Mouse (Mus musculus) left cerebral cortex, postnatal 14 days (tissue): ENCODE data around the gene Zfp956. TPM values are rescaled to one million over a fixed set of nuclear protein-coding genes. Genes with fewer than 3 reads are reported as not detected.

Source experiments
- DNase-seq, 2 experiments: peaks; one replicate each; pipeline ENCODE4 v3.0.0; 2021 to 2022; ENCODE audit warnings: low spot score in 2 of 2, mixed read lengths in 1 of 2
- intact Hi-C: fragments of 180-260 bp; cut with DNase I; formaldehyde crosslinking; loops from one replicate; pipeline ENCODE4 v1.15.1; 2025
- long read RNA-seq, 2 experiments: library from polyadenylated mRNA; stranded (forward); transcript quantifications; one replicate each; pipeline ENCODE4 v2.0.0; 2021
- total RNA-seq, 2 experiments: library from RNA; stranded (reverse); gene quantifications; 2 replicates each; pipeline ENCODE4 v1.2.3; 2021

Zfp956 gene
- total RNA-seq = 10 to 100 TPM; 19.8 to 21.9 TPM
- long read RNA-seq, experiment 1, partial matches to known transcripts = 2 of 12 reads
- long read RNA-seq, experiment 1, other reads (novel, unspliced or antisense) = 5 of 12 reads
- long read RNA-seq, experiment 2, transcript Zfp956-201 (5 exons, 2,761 nt) = major isoform, 11 of 17 reads
- long read RNA-seq, experiment 2, partial matches to known transcripts = 5 of 17 reads
- long read RNA-seq, experiment 2, other reads (novel, unspliced or antisense) = 0 of 17 reads

GRCm38 (mm10) chr6:47953191-47953726, at the start of gene Zfp956:
Zfp956 (plus strand) TSS chr6:47953390.
- intact Hi-C loops = no loop called here
- peak; percentile 93 to 94 for DNase-seq

- no peak for DNase-seq
- intact Hi-C loops = no loop called here
Measured at GRCm38 (mm10) chr6:47903587-47903986, 49.6 kb upstream of the Zfp956 start.

DNA sequence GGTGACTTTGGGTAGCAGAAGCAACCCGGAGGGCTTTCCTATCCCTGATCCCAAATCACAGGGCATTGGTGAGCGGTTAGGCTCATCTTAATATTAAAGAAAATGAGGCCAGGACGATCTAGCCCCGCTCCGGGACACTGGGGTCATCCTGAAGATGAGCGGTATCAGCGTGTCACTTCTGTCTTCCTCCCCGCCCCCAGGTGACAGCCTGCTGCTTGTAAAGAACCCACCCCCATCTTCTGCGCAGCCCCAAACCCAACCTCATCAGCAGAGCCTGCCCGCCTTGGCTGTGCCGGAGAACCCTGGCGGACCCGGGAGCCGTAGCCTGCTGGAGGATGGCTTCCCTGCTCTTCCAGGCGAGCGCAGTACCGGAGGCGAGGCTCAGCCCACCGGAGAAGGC, 48.8 kb upstream of the Zfp956 start:
- intact Hi-C loops = no loop called here
- DNase-seq = no peak

GRCm38 (mm10) chr6:47904917-47905695, 48.1 kb upstream of the Zfp956 start:
- intact Hi-C loops = no loop called here
- no peak for DNase-seq

DNA sequence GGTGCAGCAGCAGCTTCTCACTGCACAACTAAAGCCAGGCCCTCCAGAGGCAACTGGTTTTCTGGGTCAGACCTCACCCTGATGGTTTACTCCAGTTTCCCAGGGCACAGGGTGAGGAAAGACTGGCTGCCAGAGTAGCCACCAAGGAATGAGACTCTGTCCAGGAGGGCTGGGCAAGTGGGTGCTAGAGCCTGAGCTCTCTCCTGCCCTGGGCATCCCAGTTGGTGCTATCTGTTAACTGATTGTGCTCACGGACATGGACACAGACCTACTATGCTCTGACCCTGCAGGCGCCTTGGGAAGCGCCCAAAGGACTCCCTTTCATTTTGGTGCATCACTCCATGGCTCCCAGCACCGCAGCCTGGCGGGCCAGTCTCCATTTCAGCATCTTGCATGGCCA, 46.9 kb upstream of the Zfp956 start:
- intact Hi-C loops = no loop called here
- DNase-seq = no peak

DNA sequence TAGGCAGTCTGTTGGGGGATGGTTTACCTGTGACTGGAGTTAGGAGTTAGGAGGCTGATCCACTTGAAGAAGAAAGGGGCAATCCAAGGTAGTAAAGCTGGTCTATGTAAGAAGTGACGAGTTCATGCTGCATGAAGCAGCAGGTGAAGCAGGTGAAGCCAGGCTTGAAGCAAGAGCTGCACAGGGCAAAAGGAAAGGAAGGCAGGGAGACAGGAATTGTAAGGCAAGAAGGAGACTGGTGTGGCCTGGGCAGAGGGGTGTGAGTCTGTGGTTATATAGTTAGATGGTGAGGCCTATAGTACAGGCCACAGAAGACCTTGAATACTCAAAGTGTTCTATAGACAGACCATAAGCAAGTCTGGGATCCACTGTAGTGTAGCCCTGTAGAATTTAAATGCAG, 44.2 kb upstream of the Zfp956 start:
- DNase-seq = no peak
- intact Hi-C loops = no loop called here

DNA sequence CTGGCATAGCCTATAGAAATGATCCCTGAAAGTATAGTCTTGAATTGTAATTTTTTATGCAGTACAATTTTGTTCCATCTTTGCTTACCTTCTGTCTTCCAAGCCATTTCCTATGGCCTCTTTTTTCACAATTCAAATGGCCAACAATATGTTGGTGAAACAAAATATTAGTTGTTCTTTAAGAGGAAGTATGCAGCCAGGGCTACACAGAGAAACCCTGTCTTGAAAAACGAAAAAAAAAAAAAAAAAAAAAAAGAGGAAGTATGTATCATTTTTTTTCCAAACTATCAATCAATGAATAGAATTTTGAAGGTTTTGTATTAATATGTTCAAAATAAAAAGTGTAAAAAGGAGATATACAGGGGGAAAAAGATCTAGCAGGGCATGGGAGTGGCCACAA, 41.5 kb upstream of the Zfp956 start:
- intact Hi-C loops = no loop called here
- no peak for DNase-seq

DNA sequence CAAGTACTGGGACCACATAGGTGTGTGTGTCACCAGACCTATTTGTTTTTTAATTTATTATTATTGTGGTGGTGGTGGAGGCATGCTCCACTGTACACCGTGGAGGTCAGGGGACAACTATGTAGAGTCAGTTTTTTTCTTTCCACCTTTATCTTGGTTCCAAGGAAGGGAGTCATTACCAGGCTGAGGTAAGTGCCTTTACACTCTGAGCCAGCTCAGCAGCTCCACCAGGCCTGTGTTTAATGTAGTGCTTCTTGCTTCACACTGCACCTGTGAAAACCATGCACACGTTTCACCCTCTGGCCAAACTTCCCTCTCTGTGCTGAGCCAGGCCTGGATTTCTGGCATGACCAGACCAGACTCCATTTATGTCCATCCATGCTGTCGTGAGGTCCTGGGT, 40.2 kb upstream of the Zfp956 start:
- DNase-seq = no peak
- intact Hi-C loops = no loop called here

GRCm38 (mm10) chr6:47917051-47917450, 36.1 kb upstream of the Zfp956 start:
- DNase-seq = no peak
- intact Hi-C loops = no loop called here

GRCm38 (mm10) chr6:47918768-47919274, 34.4 kb upstream of the Zfp956 start:
- intact Hi-C loops = no loop called here
- no peak for DNase-seq

GRCm38 (mm10) chr6:47919646-47920446, 33.3 kb upstream of the Zfp956 start:
- no peak for DNase-seq
- intact Hi-C loops = no loop called here

DNA sequence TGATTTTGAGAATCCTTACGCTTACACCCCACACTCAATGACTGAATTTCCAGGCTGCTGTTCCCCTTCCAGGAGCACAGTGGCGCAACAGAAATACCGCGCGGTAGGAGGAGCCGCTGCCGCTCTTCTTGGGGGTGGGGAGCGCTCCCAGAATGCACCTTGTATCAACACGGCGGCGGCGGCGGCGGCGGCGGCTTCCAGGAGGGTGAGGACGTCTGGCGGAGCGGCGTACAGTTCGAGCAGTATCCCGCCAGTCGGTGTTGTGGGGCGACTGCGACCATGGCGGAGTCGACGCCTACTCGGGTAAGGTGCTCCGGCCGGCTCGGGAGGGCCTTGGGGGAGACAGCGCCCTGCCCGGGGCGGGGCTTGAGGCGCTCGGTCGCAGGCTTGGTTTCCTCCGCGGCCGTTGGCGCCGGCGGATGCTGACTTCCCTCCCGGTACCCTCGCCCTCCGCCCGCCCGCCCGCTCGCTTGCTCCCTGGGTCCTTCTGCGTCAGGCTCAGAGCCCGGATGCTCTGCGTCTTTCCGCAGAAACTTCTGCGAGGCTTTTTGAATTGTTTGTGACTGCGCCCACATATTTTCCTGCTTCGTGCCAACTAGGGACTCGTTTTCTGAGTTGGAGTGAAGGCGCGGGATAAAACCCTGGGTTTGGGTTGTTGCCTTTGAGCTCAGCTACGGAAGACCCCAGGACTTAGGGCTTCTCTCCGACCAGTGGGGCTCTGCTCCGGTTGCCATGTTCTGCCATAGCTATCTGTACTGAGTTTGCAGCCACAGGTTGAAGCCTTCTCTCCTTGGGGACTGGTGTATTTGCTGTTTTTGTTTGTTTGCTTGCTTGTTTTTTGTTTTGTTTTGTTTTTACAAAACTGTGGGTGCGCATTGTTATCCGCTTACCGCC, 32.5 kb upstream of the Zfp956 start, which contains the start of gene Zfp212:
Zfp212 (plus strand) TSS at position 30 of the 894 bp plus-strand sequence.
- intact Hi-C loops = no loop called here
- DNase-seq = peak; percentile 89 to 94

DNA sequence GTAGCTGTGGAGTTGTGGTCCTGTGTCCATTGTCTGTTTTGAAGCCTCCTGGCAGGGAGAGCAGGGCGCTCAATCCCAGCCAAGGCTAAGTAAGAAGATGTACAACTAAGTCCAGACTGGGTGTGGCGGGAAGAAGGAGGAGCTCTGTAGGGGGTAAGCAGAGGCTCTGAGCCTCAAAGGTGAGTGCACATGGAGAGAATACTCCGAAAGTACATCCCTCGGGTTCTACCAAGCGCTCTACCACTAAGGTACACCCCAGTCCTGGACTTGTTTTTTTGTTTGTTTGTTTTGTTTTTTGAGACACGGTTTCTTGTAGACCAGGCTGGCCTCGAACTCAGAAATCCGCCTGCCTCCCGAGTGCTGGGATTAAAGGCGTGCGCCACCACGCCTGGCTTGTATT, 10.7 kb upstream of the Zfp956 start:
- DNase-seq = no peak
- intact Hi-C loops = no loop called here

DNA sequence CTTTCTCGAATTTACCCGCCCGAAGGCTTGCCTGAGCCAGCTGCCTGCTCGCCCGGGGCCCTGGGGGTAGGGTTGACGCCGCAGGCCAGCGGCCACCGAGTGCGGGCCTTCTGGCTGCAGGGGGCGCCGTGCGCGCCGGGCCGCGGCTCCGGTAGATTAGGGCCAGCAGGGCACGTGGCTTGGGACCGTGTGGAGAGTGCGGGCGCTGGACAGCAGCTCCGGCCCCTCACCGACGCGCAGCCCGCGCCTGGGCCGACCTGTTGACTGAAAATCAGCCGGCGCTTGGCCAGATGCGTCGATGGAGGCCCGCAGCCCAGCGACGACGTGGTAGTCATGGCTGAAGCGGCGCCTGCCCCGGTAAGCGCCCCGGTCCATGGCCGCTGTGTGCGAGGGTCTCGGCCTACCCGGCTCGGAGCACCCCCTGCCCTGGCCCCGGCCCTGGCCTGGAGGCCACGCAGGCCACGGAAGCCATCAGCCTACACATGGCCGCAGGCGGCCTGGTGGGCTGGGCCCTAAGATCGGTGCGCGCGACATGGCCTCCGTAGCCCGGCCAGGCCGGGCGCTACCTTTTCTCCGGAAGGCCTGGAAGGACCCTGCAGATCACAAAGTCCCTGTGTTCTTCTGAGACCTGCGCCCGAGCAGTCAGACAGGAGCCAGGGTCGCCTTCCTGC, 10.0 kb upstream of the Zfp956 start:
- intact Hi-C loops = no loop called here

DNA sequence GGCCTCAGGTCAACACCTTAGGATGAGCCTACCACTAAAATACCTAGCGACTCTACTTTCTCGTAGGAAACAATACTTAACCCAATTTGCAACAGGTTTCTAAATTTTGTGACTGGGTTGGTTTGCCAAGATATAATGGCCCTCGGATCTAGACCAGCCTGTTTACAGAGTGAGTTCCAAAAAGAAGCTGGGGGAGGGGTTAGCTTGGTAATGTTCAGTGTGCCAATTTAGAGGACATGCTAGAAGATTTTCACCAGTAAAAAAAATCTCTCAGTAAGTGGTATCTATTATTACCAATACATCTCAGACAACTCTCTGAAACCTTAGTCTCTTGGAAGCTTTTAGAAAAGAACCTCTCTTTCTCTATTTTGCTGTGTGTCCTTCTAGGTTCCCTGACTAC, 9.5 kb upstream of the Zfp956 start:
- intact Hi-C loops = no loop called here
- no peak for DNase-seq

More for the DNA sequence above, 10.0 kb upstream of the Zfp956 start:
- peak; percentile 31 to 55 for DNase-seq

DNA sequence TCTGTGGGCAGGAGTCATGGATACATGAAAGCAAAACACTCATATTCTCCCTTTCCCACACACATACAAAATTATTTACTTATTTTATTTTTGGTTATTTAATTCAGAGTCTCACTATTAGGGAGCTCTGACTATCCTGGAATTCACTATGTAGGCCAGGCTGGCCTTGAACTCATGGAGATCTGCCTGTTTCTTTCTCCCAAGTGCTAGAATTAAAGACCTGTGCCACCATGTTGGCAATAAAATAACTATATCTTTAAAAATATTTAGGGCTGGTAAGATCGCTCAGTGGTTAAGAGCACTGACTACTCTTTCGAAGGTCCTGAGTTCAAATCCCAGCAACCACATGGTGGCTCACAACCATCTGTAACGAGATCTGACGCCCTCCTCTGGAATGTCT, 5.8 kb upstream of the Zfp956 start:
- no peak for DNase-seq

DNA sequence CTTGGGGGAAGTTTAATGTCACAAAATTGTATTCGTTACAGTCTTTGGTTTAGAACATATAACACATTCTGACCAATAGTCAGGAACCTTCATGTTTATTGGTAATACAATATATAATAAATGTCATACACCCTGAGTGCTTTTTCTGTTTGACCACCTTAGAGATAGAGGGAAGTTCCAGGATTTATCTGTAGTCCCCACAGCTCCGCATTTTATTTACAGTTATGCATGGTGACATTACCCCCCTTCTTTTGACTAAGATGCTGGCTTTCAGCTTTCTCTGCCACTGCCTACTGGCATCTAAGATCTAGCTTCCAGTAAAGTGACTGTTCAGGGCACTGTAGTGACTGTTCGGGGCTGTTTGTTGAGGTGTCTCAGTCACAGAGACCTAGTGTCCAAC, 1.2 kb downstream of the Zfp956 start:
- intact Hi-C loops = no loop called here

More for the DNA sequence above, 5.8 kb upstream of the Zfp956 start:
- intact Hi-C loops = no loop called here

DNA sequence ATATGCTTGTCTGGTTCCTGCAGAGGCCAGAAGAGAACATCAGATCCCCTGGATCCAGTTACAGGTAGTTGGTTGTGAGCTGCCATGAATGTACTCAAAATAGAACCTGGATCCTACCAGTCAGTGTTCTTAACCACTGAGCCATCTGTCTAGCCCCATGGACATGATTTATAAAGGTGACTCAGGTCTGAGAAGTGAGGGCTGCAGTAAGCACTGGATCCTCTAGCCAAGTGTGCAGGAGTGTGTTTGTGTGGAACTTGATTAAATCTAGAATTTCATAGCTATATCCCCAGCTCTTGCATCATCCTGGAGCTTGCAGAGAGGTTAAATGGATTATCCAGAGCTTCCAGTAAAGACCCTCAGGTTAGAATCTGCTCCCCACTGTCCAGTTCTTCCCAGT, 4.6 kb downstream of the Zfp956 start:
- no peak for DNase-seq
- intact Hi-C loops = no loop called here

More for the DNA sequence above, 1.2 kb downstream of the Zfp956 start:
- no peak for DNase-seq
